Mouse (Mus musculus) kidney, postnatal 0 days (tissue): ENCODE data around the gene Trip6. TPM values are rescaled to one million over a fixed set of nuclear protein-coding genes. Genes with fewer than 3 reads are reported as not detected.
A peak's percentile ranks its signal among the peaks of the same experiment; 100 is the strongest.

Experiments
- ATAC-seq: fragments of 200-750 bp; cut with Nextera tagmentation; replicated peaks from 2 replicates; pipeline ENCODE4 v1.8.0; 2017; ENCODE audit warnings: low read depth, moderate number of reproducible peaks, moderate TSS enrichment, moderate library complexity; ENCODE audit not compliant: low FRiP score
- DNase-seq: peaks from one replicate; pipeline ENCODE4 v3.0.0-alpha.2; 2016; ENCODE audit warnings: low spot score
- H3K27ac ChIP-seq: fragments of 300-500 bp; sonication (generic); 2 replicates; pipeline ENCODE4 v1.5.1; 2014; ENCODE audit warnings: mild to moderate bottlenecking
- H3K27me3 ChIP-seq: fragments of 300-500 bp; sonication (generic); 2 replicates; pipeline ENCODE4 v1.6.1; 2014; ENCODE audit warnings: low read length, mixed read lengths; ENCODE audit not compliant: insufficient read depth
- H3K36me3 ChIP-seq: fragments of 300-500 bp; sonication (generic); 2 replicates; pipeline ENCODE4 v1.6.1; 2014; ENCODE audit warnings: low read length, mixed read lengths; ENCODE audit not compliant: insufficient read depth
- H3K4me1 ChIP-seq: fragments of 300-500 bp; sonication (generic); replicated peaks from 2 replicates; pipeline ENCODE4 v1.6.1; 2014; ENCODE audit warnings: antibody characterized with exemption, low read length, mixed read lengths; ENCODE audit not compliant: insufficient read depth
- H3K4me2 ChIP-seq: fragments of 300-500 bp; sonication (generic); 2 replicates; pipeline ENCODE4 v1.6.1; 2014; ENCODE audit warnings: mild to moderate bottlenecking, low read length, moderate library complexity, mixed read lengths
- H3K4me3 ChIP-seq: fragments of 300-500 bp; sonication (generic); replicated peaks from 2 replicates; pipeline ENCODE4 v1.5.1; 2014; ENCODE audit warnings: low read depth, low read length
- H3K9ac ChIP-seq: fragments of 300-500 bp; sonication (generic); 2 replicates; pipeline ENCODE4 v1.6.1; 2014; ENCODE audit warnings: low read depth, low read length
- H3K9me3 ChIP-seq: fragments of 300-500 bp; sonication (generic); replicated peaks from 2 replicates; pipeline ENCODE4 v1.6.1; 2016; ENCODE audit warnings: low read length, inconsistent platforms, mixed read lengths
- CTCF ChIP-seq: IDR thresholded peaks from 2 replicates; pipeline ENCODE4 v1.5.1; 2016; ENCODE audit warnings: antibody characterized with exemption, low read depth, mild to moderate bottlenecking, moderate library complexity
- WGBS: fragments of 180-500 bp; shearing (Covaris S2); extraction: QIAGEN DNeasy Blood & Tissue Kit; methylation state at CpG from one replicate; pipeline ENCODE4 v1.1.7; 2014; 5-methylcytosine and 5-hydroxymethylcytosine counted together
- polyA plus RNA-seq: library from polyadenylated mRNA; unstranded; fragments of >200 nt; fragmentation: Nextera tagmentation; extraction: Ambion mirVana; gene quantifications from 2 replicates; pipeline ENCODE4 v1.2.1, GENCODE M21; 2015

The Trip6 gene
- polyA plus RNA-seq, 1 experiment from 2014 or later = 75.6 TPM

- Histone ChIP-seq H3K9ac (peak within 1 kb of the TSS; percentile 73), H3K27ac (peak within 1 kb of the TSS; percentile 72), H3K4me1 (no peaks in the 10 kb centered on the region), H3K4me3 (peak within 1 kb of the TSS; percentile 50), H3K27me3 (no peaks in the 10 kb centered on the region), H3K36me3 (no peaks in the 10 kb centered on the region), H3K4me2 (peak within 1 kb of the TSS; percentile 82), H3K9me3 (no peaks in the 10 kb centered on the region)
- DNase-seq (peak; percentile 97), ATAC-seq (peak; percentile 90)
- peak; percentile 84 for TF ChIP-seq CTCF
- under 1% methylated on average over 44 of the region's 44 CpGs for whole genome bisulfite sequencing
These were observed 19.4 kb upstream of the Trip6 start, which contains the start of gene Slc12a9 for GRCm38 (mm10) chr5:137333512-137334174. TSS of gene Slc12a9 (minus strand) at chr5:137333597.

- no peak for DNase-seq
- Histone ChIP-seq H3K9me3 (no peaks in the 10 kb centered on the region), H3K36me3 (no peaks in the 10 kb centered on the region), H3K27ac (peak overlapping the region; percentile 72), H3K27me3 (no peaks in the 10 kb centered on the region), H3K4me2 (peak overlapping the region; percentile 82), H3K4me3 (peak overlapping the region; percentile 50), H3K9ac (peak overlapping the region; percentile 73), H3K4me1 (no peaks in the 10 kb centered on the region)
- no peak for ATAC-seq
- 13% methylated on average over 15 of the region's 15 CpGs for WGBS
- TF ChIP-seq CTCF = no peak
These were observed 18.8 kb upstream of the Trip6 start for GRCm38 (mm10) chr5:137332857-137333511.

GRCm38 (mm10) chr5:137330910-137331309, 16.7 kb upstream of the Trip6 start:
- no peak overlapping the region for H3K27ac ChIP-seq
- H3K4me2 ChIP-seq = no peak overlapping the region
- DNase-seq (no peak), ATAC-seq (no peak)
- no peaks in the 10 kb centered on the region for H3K4me1 ChIP-seq
- no peak overlapping the region for H3K4me3 ChIP-seq
- no peaks in the 10 kb centered on the region for H3K27me3 ChIP-seq
- no peak for TF ChIP-seq CTCF
- 0 out of 2 replicates have a peak, but pooled peaks cover 2% of the 10 kb centered on the region for H3K36me3 ChIP-seq
- no peak overlapping the region for H3K9ac ChIP-seq
- WGBS = 85% methylated on average over 7 of the region's 7 CpGs
- H3K9me3 ChIP-seq = no peaks in the 10 kb centered on the region

- no peak overlapping the region for H3K4me2 ChIP-seq
- ATAC-seq (no peak), DNase-seq (no peak)
- H3K9me3 ChIP-seq = no peaks in the 10 kb centered on the region
- H3K27ac ChIP-seq = no peak overlapping the region
- no peak for TF ChIP-seq CTCF
- H3K9ac ChIP-seq = no peak overlapping the region
- 0 out of 2 replicates have a peak, but pooled peaks cover 5% of the 10 kb centered on the region for H3K36me3 ChIP-seq
- H3K4me3 ChIP-seq = no peak overlapping the region
- WGBS = 92% methylated on average over 3 of the region's 3 CpGs
- no peaks in the 10 kb centered on the region for H3K27me3 ChIP-seq
- H3K4me1 ChIP-seq = no peaks in the 10 kb centered on the region
These were observed 6.8 kb upstream of the Trip6 start for GRCm38 (mm10) chr5:137320996-137321395.

GRCm38 (mm10) chr5:137318570-137318969, 4.4 kb upstream of the Trip6 start:
- no peak overlapping the region for H3K4me2 ChIP-seq
- TF ChIP-seq CTCF = no peak
- ATAC-seq = no peak
- no peak overlapping the region for H3K27ac ChIP-seq
- H3K9ac ChIP-seq = no peak overlapping the region
- DNase-seq = no peak
- 59% methylated on average over 1 of the region's 1 CpGs for WGBS
- H3K9me3 ChIP-seq = no peaks in the 10 kb centered on the region
- peaks cover 11% of the 10 kb centered on the region for H3K4me1 ChIP-seq
- H3K4me3 ChIP-seq = no peak overlapping the region
- H3K27me3 ChIP-seq = no peaks in the 10 kb centered on the region
- 0 out of 2 replicates have a peak, but pooled peaks cover 3% of the 10 kb centered on the region for H3K36me3 ChIP-seq

DNA sequence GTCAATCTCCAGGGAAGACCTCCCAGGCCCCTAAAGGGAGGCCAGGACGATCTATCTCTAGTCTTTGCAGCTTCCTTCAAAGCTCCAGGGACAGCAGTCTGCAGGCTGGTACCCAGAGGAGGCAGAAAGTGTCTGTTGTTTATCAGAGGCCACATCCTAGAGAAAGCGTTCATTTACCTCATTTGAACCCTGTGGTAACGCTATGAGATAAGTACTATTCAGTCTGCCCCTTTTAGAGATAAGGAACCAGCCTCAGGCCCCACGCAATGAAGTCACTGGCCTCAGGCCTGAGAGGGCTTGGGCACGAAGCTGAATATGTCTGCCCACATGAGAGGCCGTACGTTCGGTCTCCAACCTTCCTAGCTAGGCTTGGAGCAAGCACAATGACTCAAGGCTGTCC, 3.2 kb upstream of the Trip6 start:
- Histone ChIP-seq H3K4me2 (no peak overlapping the region), H3K36me3 (0 out of 2 replicates have a peak, but pooled peaks cover 3% of the 10 kb centered on the region), H3K4me1 (peaks cover 21% of the 10 kb centered on the region), H3K9ac (no peak overlapping the region), H3K27me3 (no peaks in the 10 kb centered on the region), H3K9me3 (no peaks in the 10 kb centered on the region), H3K27ac (no peak overlapping the region), H3K4me3 (no peak overlapping the region)
- WGBS = 93% methylated on average over 8 of the region's 8 CpGs
- DNase-seq (no peak), ATAC-seq (no peak)
- no peak for TF ChIP-seq CTCF
